Mouse (Mus musculus) heart, embryonic 16.5 days (tissue): ENCODE measurements around the gene Rpl13. TPM values are rescaled to one million over a fixed set of nuclear protein-coding genes. Genes with fewer than 3 reads are reported as not detected.
A peak's percentile ranks its signal among the peaks of the same experiment; 100 is the strongest.

Source experiments
- ATAC-seq: fragments of 200-750 bp; cut with Nextera tagmentation; replicated peaks from 2 replicates; pipeline ENCODE4 v1.8.0; 2017; ENCODE audit warnings: moderate number of reproducible peaks; ENCODE audit not compliant: insufficient read depth, low FRiP score; ENCODE audit errors: extremely low read depth
- H3K27ac ChIP-seq: fragments of 300-500 bp; sonication (generic); 2 replicates; pipeline ENCODE4 v1.5.1; 2014; ENCODE audit warnings: mild to moderate bottlenecking, low read length, control low read depth, moderate library complexity
- H3K27me3 ChIP-seq: fragments of 300-500 bp; sonication (generic); 2 replicates; pipeline ENCODE4 v1.6.1; 2014; ENCODE audit warnings: low read length, mixed read lengths; ENCODE audit not compliant: control insufficient read depth, insufficient read depth
- H3K36me3 ChIP-seq: fragments of 300-500 bp; sonication (generic); 2 replicates; pipeline ENCODE4 v1.6.1; 2014; ENCODE audit not compliant: control insufficient read depth, insufficient read depth
- H3K4me1 ChIP-seq: fragments of 300-500 bp; sonication (generic); 2 replicates; pipeline ENCODE4 v1.6.1; 2014; ENCODE audit warnings: low read length, mixed read lengths; ENCODE audit not compliant: control insufficient read depth, insufficient read depth
- H3K4me2 ChIP-seq: fragments of 300-500 bp; sonication (generic); 2 replicates; pipeline ENCODE4 v1.6.1; 2014; ENCODE audit warnings: low read depth, mild to moderate bottlenecking, control low read depth, low read length
- H3K4me3 ChIP-seq: fragments of 300-500 bp; sonication (generic); 2 replicates; pipeline ENCODE4 v1.5.1; 2014; ENCODE audit warnings: mild to moderate bottlenecking, control low read depth, low read length
- H3K9ac ChIP-seq: fragments of 300-500 bp; sonication (generic); 2 replicates; pipeline ENCODE4 v1.6.1; 2014; ENCODE audit warnings: low read length, control low read depth
- H3K9me3 ChIP-seq: fragments of 300-500 bp; sonication (generic); replicated peaks from 2 replicates; pipeline ENCODE4 v1.6.1; 2016; ENCODE audit warnings: low read length; ENCODE audit not compliant: control insufficient read depth
- WGBS: fragments of 180-500 bp; shearing (Covaris S2); extraction: QIAGEN DNeasy Blood & Tissue Kit; methylation state at CpG from one replicate; pipeline ENCODE4 v1.1.7; 2014; 5-methylcytosine and 5-hydroxymethylcytosine counted together
- polyA plus RNA-seq: library from polyadenylated mRNA; unstranded; fragments of >200 nt; fragmentation: Nextera tagmentation; extraction: Ambion mirVana; gene quantifications from 2 replicates; pipeline ENCODE4 v1.2.1, GENCODE M21; 2015

The Rpl13 gene
- polyA plus RNA-seq, 1 experiment from 2014 or later: 676 TPM

- H3K4me3 ChIP-seq: peak within 1 kb of the TSS; percentile 56
- no peak for ATAC-seq
- WGBS: 1% methylated on average over 50 of the region's 51 CpGs
- no peaks in the 10 kb centered on the region for H3K9me3 ChIP-seq
- H3K4me2 ChIP-seq: peak within 1 kb of the TSS; percentile 93
- no peaks in the 10 kb centered on the region for H3K36me3 ChIP-seq
- peaks cover 17% of the 10 kb centered on the region for H3K4me1 ChIP-seq
- no peak within 1 kb of the TSS for H3K27ac ChIP-seq
- H3K27me3 ChIP-seq: peaks cover 42% of the 10 kb centered on the region
- peak within 1 kb of the TSS; percentile 57; the same call in 1 of the 2 replicates for H3K9ac ChIP-seq
These were observed 15.1 kb downstream of the Rpl13 start, which contains the start of gene Cpne7 for GRCm38 (mm10) chr8:123117127-123117731. TSS of gene Cpne7 (plus strand) at chr8:123117374.

GRCm38 (mm10) chr8:123117744-123118143 lies 15.6 kb downstream of the Rpl13 start:
- Histone ChIP-seq H3K9me3 (no peaks in the 10 kb centered on the region), H3K4me3 (peak overlapping the region; percentile 56), H3K4me2 (peak overlapping the region; percentile 93), H3K27me3 (peaks cover 42% of the 10 kb centered on the region), H3K4me1 (peaks cover 17% of the 10 kb centered on the region), H3K36me3 (no peaks in the 10 kb centered on the region), H3K9ac (peak overlapping the region; percentile 57; the same call in 1 of the 2 replicates), H3K27ac (no peak overlapping the region)
- 5% methylated on average over 17 of the region's 17 CpGs for WGBS
- ATAC-seq: no peak

- Histone ChIP-seq H3K9ac (no peak overlapping the region), H3K9me3 (no peaks in the 10 kb centered on the region), H3K36me3 (no peaks in the 10 kb centered on the region), H3K4me3 (no peak overlapping the region), H3K27ac (no peak overlapping the region), H3K27me3 (peaks cover 32% of the 10 kb centered on the region), H3K4me1 (peaks cover 12% of the 10 kb centered on the region), H3K4me2 (no peak overlapping the region)
- 43% methylated on average over 9 of the region's 9 CpGs for WGBS
- no peak for ATAC-seq
These were observed 19.9 kb downstream of the Rpl13 start for GRCm38 (mm10) chr8:123122059-123122458.

- H3K27me3 ChIP-seq: peaks cover 27% of the 10 kb centered on the region
These were observed 20.5 kb downstream of the Rpl13 start for GRCm38 (mm10) chr8:123122670-123123069.

GRCm38 (mm10) chr8:123126193-123126816 lies 24.2 kb downstream of the Rpl13 start:
- no peak overlapping the region for H3K9ac ChIP-seq
- ATAC-seq: 0 out of 2 replicates have a peak, but pooled peaks have one; percentile 33

More at GRCm38 (mm10) chr8:123122670-123123069, 20.5 kb downstream of the Rpl13 start:
- no peak for ATAC-seq
- no peaks in the 10 kb centered on the region for H3K9me3 ChIP-seq
- H3K4me2 ChIP-seq: no peak overlapping the region
- H3K4me1 ChIP-seq: peaks cover 6% of the 10 kb centered on the region
- WGBS: 66% methylated on average over 5 of the region's 5 CpGs
- H3K9ac ChIP-seq: no peak overlapping the region
- H3K27ac ChIP-seq: no peak overlapping the region
- H3K36me3 ChIP-seq: no peaks in the 10 kb centered on the region
- no peak overlapping the region for H3K4me3 ChIP-seq

GRCm38 (mm10) chr8:123131041-123131440 lies 28.9 kb downstream of the Rpl13 start:
- peak overlapping the region; percentile 10; the same call in 1 of the 2 replicates for H3K4me2 ChIP-seq

More at GRCm38 (mm10) chr8:123126193-123126816, 24.2 kb downstream of the Rpl13 start:
- no peaks in the 10 kb centered on the region for H3K9me3 ChIP-seq
- peaks cover 8% of the 10 kb centered on the region for H3K27me3 ChIP-seq
- H3K4me1 ChIP-seq: 0 out of 2 replicates have a peak, but pooled peaks cover 3% of the 10 kb centered on the region
- WGBS: 8% methylated on average over 19 of the region's 19 CpGs
- no peak overlapping the region for H3K4me2 ChIP-seq
- H3K36me3 ChIP-seq: no peaks in the 10 kb centered on the region
- H3K27ac ChIP-seq: no peak overlapping the region
- H3K4me3 ChIP-seq: no peak overlapping the region

GRCm38 (mm10) chr8:123132953-123133352 lies 30.8 kb downstream of the Rpl13 start:
- Histone ChIP-seq H3K4me2 (no peak overlapping the region), H3K27ac (no peak overlapping the region), H3K4me3 (no peak overlapping the region), H3K4me1 (peaks cover 11% of the 10 kb centered on the region), H3K9me3 (no peaks in the 10 kb centered on the region; the same call in 1 of the 2 replicates), H3K27me3 (peaks cover 2% of the 10 kb centered on the region; the same call in 1 of the 2 replicates), H3K36me3 (no peaks in the 10 kb centered on the region), H3K9ac (no peak overlapping the region)
- ATAC-seq: no peak
- WGBS: 92% methylated on average over 2 of the region's 2 CpGs

More at GRCm38 (mm10) chr8:123131041-123131440, 28.9 kb downstream of the Rpl13 start:
- no peaks in the 10 kb centered on the region for H3K36me3 ChIP-seq
- no peak overlapping the region for H3K4me3 ChIP-seq
- no peak overlapping the region for H3K27ac ChIP-seq
- no peaks in the 10 kb centered on the region; the same call in 1 of the 2 replicates for H3K9me3 ChIP-seq
- ATAC-seq: no peak
- H3K9ac ChIP-seq: no peak overlapping the region
- WGBS: 40% methylated on average over 9 of the region's 9 CpGs
- 0 out of 2 replicates have a peak, but pooled peaks cover 2% of the 10 kb centered on the region for H3K4me1 ChIP-seq
- H3K27me3 ChIP-seq: peaks cover 5% of the 10 kb centered on the region

- no peaks in the 10 kb centered on the region for H3K36me3 ChIP-seq
- ATAC-seq: no peak
- no peak overlapping the region for H3K4me3 ChIP-seq
- H3K27ac ChIP-seq: no peak overlapping the region
- H3K4me1 ChIP-seq: peaks cover 13% of the 10 kb centered on the region
- WGBS: 80% methylated on average over 11 of the region's 11 CpGs
- H3K9ac ChIP-seq: no peak overlapping the region
- H3K27me3 ChIP-seq: no peaks in the 10 kb centered on the region
- H3K9me3 ChIP-seq: no peaks in the 10 kb centered on the region; the same call in 1 of the 2 replicates
- no peak overlapping the region for H3K4me2 ChIP-seq
These were observed 32.1 kb downstream of the Rpl13 start for GRCm38 (mm10) chr8:123134149-123134713.

- H3K9me3 ChIP-seq: no peaks in the 10 kb centered on the region; the same call in 1 of the 2 replicates
- H3K27me3 ChIP-seq: no peaks in the 10 kb centered on the region
- 38% methylated on average over 7 of the region's 7 CpGs for WGBS
- ATAC-seq: no peak
- H3K4me1 ChIP-seq: peaks cover 13% of the 10 kb centered on the region
- H3K27ac ChIP-seq: no peak overlapping the region
- H3K4me2 ChIP-seq: no peak overlapping the region
- H3K4me3 ChIP-seq: no peak overlapping the region
- no peak overlapping the region for H3K9ac ChIP-seq
- no peaks in the 10 kb centered on the region for H3K36me3 ChIP-seq
These were observed 33.3 kb downstream of the Rpl13 start for GRCm38 (mm10) chr8:123135406-123135805.
